Mouse (Mus musculus): ENCODE data around the gene Slc6a1.
"Not testable (repeated sequence)": the region's sequence is repeated elsewhere in the genome, so short reads cannot be mapped to it uniquely, and the experiment has no call there.

Slc6a1 gene

DNA sequence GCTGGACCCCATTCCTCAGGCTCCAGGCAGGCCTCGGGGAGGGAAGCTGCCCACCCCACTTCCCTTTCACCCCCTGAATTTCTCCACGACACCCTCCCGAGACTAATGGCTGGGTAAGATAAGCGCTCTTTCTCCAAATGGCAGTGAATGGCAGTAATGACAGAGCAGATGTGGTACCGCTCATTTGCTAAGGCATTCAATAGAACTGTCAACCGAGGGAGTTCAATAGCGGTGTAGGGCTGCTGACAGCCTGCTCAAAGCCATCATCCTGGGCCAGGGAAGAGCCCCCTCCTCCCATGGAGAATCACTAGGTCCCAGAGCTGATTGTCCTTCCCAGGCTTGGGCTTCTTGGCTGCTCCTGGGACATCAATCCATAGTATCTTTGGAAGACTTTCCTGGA, 6.7 kb downstream of the Slc6a1 start:
- no peak for DNase-seq (ENCODE audit: extremely low spot score, low spot score)

DNA sequence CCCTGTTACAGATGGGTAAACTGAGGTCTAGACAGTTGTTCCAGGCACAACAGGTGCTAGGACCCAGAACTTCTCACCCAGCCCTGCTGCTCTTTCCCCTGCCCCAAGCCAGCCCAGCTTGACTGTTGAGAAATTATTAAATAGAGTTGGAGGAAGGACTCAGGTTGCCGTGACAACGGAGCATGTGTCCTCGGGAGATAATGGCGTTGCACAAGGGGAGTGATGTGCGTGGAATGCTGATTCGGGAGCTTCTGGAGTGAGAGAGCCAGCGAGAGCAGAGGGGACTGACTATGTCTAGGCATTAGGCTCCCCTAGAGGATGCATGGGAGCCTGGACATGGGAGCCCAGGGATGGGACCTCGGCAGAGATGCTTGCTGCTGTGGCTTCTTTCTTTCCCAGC, 7.7 kb downstream of the Slc6a1 start:
- peak; percentile 62 for DNase-seq (ENCODE audit: extremely low spot score, low spot score)

DNA sequence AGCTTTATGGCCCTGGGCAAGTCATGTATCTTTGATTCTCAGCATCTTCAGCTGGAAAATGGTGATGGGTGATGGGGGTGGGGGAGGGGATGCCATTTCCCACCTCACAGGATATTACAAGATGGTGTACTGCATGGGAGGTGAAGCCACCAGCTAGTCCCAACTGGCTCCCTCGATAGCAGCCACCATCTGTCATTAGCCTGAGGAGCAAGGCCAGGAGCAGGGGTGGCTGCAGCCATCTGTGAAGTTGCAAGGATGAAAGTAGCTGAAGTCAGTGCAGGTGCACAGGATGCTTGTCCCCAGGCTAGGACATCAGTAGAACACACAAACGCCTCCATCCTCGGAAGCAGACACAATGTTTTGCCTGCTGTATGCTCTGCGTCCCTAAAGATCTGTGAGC, 8.5 kb downstream of the Slc6a1 start:
- no peak for DNase-seq (ENCODE audit: extremely low spot score, low spot score)

DNA sequence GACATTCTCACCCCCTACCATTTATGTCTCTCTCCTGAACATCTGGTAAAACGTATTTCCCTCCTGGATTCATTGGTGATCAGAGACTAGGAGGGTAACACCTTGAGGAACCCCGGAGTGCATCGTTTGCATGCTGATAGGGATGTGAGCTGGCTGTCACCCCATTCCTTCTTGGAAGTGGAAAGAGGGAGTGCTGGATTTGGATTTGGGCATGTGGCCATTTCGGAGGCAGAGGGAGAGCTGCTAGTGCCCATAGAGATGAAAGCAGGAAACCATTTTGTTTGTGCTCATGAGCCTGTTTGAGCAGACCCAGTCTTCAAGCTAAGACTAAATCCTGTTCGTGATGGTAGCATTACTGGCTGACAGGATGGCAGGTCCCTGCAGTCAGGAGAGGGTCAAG, 9.0 kb downstream of the Slc6a1 start:
- no peak for DNase-seq (ENCODE audit: extremely low spot score, low spot score)

DNA sequence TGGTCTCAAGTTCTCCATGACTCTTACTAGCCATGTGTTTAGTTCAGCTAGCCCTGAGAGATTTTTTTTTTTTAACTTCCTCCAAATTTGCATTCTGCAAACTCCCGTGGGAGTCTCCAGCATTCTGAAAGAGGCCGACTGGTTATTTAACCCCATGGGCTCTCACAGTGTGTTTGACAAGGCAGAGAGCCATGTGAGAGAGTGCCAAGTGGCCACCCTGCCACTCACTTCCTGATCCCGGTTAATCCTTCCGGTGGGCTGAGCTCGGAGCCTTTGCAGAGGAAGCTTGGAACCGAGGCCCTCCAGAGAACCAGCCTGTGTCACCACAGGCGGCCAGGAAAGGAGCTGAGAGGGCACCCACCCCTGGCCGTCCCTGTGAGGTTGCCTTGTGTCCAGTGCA, 11.1 kb downstream of the Slc6a1 start:
- DNase-seq (ENCODE audit: extremely low spot score, low spot score), result no peak

DNA sequence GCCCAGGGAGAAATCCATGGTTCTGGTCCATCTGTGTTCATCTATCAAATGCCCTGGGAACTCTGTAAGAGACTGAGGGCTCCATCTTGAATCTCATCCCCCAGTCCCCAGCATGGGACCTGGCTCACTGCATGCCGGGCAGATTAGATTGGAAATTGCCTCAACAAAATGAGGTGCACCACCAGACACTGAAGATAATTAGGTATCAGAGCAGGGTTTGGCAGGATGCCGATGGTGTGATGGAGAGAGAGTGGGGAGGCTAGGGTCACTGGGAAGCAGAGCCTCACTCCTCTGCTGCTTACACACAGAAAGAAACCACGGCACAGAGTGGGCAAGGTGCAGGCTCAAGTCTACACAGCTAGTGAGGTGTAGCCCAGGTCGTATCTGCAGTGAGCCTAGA, 12.7 kb downstream of the Slc6a1 start:
- no peak for DNase-seq (ENCODE audit: extremely low spot score, low spot score)

DNA sequence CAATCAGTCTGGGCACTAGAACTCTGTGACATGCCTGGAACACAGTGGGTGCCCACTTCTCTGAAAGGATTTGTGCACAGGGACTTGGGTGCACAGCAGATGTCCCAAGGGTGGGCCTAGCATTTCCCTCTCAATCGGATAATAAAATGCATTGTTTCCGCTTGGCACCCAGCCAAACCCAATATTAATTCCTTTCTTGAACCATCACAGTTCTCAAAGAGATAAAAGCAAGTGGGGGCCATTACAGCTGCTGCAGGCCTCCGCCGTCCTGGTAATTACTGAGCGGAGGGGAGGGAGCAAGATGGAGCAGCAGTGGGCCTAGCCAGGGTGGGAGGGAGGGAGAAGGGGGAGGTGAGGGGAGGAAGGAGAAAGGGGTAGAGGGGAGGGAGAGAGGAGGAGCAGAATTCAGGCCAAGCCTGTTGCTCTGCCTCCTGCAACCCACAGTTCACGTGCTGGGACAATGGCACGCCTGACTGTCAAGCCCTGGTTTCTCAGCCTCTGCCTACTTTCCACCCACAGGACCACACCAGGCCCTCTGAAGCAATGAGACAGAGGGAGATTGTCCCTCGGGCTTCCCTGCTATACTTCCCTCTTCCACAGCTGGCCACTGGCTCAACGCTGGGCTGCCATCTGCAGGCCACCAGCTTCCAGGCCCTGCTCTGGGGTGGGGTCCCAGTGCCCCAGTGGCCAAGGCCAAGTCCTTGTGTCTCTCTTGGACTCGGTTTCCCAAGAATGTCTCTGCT, 15.0 kb downstream of the Slc6a1 start:
- no peak for DNase-seq (ENCODE audit: extremely low spot score, low spot score)

DNA sequence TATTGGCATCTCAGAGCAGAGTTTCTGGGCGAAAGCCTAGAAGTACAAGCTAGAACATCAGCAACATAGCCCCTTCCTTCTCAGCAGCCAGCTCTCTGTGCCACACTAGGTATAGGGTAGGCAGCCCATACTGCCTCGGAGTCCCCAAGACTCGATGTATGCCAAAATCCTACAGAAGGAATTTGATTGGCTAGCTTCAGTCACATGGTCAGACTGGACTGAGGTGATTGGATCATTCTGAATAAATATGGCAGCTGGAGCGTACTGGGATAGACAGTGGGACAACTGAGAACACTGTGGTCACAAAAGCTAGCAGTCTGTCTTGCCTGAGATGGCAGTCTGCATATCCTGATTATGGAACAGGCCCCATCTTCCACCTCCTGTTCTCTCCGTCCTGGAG, 17.3 kb downstream of the Slc6a1 start:
- no peak for DNase-seq (ENCODE audit: extremely low spot score, low spot score)

DNA sequence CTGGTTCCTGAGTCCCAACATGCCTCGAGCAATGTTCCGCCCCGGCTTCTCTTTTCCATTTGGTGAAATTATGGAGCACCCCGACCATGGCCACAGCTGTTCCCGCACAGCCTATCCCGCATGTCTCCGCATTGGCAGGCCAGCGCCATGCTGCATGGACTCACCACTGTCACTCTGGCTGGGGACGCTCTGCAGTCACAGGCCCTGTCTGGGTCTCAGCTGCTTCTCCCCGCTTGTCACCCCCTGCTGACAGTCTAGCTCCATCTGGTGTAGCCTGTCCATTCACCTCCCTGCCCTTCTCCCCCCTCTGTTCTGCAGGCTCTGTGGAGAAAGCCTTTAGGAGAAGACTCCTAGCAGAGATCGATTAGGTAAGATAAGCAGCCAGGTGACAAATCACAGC, 18.3 kb downstream of the Slc6a1 start:
- no peak for DNase-seq (ENCODE audit: extremely low spot score, low spot score)

DNA sequence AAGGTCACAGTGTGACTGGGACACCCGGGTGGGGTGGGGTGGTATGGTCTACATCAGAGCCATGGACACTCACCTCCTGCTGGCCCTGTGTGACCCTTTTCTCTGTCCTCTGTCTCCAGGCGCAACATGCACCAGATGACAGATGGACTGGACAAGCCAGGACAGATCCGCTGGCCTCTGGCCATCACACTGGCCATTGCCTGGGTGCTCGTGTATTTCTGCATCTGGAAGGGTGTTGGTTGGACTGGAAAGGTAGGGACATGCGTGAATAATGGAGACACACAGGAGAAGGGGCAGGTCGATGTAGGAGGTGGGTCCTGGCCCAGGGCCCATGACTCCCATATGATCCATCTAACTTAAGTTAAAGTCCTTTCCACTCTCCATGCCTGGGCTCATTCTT, 22.2 kb downstream of the Slc6a1 start:
- DNase-seq (ENCODE audit: extremely low spot score, low spot score), result no peak

DNA sequence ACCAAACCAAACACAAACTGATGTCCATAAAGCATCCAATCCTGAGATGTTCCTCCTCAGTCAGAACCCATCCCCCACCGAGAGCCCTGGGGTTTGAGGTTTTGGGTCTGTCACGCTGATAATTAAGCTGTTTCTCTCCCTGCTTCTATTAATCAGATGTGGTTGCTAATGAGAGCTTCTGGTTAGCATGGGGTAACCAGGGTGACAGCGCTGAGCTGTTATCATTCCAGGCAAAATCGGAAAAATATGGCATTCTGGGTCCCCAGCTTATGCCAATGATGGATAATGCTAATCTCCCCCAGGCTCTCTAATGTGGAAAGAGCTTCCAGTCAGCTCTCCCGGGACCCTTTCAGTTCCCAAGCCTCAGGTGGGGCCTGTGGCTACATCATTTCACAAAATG, 38.1 kb downstream of the Slc6a1 start:
- no peak for DNase-seq (ENCODE audit: extremely low spot score, low spot score)

DNA sequence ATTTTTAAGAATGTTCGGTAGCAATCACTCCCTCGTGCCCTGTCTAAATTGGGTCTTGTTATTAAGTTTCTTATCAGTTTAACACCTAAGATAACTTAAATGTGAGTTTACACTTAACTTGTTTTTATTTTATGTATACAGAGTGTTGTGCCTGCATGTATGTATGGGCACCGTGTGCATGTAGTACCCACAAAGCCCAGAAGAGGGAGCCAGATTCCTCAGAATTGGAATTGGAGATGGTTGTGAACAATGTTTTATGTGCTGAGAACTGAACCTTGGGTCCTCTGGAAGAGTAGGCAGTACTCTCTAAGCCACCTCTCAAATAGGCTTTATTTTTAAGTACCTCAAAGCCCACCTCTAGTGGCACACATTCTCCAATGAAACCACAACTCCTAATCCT, 38.7 kb downstream of the Slc6a1 start:
- no peak for DNase-seq (ENCODE audit: extremely low spot score, low spot score)

DNA sequence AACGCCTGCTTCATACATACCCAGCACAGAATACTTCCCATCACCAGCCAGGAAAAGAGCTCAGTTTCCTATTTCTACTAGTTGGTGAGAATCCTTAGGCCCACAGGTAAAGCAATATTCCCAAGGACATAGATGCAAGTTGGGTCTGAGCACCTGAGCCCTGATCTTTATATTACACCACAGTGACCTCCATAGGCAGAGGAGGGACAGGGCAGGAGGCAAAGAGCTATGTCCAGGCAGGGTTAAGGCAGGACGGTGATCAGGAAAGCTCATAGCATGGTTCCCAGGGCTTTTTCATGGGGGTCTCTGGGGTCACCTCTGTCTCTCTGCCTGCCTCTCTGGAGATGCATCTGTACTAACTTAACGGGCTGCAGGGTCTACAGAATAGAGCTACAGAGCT, 40.5 kb downstream of the Slc6a1 start:
- no peak for DNase-seq (ENCODE audit: extremely low spot score, low spot score)

DNA sequence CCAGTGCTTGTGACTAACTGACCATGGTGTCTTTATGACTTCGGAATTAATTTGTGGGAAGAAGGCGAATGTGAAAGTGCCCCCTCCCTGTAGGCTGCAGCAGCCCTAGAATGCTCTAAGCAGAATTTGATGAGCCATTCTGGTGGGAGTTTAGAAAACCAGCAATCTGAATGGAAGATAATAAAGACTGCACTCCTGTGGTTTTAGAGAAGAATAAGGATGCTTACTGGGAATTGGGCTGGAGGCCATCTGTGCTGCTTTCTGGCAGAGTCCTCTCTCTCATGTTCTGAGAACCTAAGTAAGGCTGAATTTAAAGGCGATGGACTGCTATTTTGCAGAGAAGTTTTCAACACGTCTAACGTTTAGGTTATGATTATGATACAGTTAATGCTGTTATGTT, 42.4 kb downstream of the Slc6a1 start:
- no peak for DNase-seq (ENCODE audit: extremely low spot score, low spot score)

DNA sequence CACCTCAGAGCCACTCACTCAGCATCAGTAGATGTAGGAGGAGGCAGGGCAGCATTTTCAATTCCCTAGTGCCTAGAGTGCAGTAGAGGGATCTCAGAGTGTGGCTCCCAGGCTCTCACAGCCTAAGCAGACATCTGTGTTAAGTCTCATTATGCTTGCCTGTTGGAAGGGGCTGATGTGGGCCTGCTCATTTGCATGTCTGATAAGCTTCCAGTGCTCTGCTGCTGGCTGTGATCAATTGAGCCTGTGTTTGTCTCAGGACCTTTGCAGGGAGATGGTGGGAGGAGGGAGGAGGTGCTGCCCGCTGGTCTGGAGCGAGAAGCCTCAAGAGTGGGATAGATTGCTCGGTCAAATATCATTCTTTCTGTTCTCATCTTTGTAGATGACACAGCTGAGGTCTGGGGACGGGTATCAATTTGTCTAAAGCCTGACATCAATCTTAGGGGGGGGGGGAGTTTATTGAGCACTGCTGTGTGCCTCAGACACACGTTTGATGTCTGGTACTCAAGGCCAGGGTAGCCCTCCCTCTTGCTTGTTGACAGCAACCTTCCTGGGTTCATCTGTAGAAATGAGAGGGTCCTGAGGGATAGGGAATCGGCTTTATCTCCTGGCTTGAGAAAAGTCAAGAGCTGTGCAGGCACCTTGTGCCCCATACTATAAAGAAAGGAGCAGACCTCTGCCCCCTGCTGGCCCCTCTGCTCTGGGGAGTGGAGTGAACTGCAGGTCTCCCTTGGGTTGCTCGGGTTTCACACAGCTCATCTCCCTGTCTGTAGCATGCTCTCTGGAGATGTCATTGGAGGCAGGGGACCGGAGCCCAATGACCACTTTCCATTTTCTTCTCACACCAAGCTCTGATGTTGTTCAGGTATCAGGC, 47.4 kb downstream of the Slc6a1 start:
- DNase-seq (ENCODE audit: extremely low spot score, low spot score), result no peak

DNA sequence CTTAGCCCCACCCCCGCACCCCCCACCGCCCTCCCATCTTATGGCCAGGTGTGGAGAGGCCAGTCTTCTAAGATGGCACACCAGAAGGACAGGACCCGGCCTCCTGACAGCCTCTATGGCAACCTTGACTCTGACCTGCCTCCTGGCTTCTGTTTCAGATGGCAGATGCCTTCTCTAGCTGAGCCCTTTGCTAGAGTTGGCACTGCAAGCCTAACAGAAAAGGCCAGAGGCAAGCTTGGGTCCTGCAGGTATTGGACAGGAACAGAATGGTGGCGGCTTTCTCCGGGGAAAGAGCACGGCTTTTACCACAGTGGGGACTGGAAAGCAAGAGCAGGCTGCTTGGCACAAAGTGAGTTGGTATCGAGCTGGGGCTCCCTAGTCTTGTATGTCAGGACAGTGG, 49.5 kb downstream of the Slc6a1 start:
- no peak for DNase-seq (ENCODE audit: extremely low spot score, low spot score)

DNA sequence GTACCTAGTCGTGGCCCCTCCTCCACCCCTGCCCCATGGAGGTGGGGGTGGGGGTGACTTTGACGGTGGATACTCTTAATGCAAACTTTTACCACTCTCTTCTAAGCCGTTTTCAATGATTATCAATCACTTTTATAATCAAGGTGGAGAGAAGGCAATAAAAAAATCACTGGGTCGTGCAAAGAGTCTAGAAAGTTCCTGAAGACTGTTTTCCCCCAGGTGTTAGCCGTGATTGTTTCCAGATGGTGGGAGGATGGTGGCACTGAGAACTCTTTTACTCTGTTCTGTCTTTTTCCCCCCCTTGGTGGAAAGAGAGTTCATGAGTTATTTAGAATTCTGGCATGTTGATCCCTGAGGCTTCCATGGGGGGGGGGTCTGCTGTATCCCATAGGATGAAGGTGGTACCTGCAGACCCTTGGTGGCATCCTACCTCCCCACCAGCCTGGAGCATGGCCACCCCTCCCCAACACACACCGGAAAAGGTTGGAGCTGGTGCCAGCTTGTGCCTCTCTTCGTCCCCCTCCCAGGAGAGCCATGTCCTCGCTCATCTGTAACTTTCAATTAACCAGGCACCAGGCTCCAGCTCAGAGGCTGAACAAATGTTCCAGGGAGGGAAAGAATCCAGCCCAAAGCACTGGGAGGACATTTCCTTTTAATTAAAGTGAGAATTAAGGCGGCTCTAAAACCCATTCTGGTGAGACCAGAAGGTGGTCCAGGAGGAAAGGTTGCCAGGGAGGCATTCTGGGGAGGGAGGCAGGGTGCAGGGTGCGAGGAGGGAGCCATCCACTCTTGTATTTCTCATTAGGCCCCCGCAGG, 53.9 kb downstream of the Slc6a1 start:
- no peak for DNase-seq (ENCODE audit: extremely low spot score, low spot score)

DNA sequence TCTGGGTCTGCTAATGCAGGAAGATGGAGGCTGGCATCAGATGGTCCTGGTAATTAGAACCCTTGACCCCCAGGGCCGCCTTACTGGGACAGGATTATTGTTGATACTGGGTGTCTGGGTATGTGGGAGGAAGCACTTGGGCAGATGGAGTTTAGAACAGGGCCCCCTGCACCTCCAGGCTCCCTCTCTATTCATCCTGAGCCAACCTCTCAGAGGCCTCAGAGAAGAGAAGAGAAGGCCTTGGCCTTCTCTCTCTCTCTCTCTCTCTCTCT, 54.4 kb downstream of the Slc6a1 start:
- no peak for DNase-seq (ENCODE audit: extremely low spot score, low spot score)

DNA sequence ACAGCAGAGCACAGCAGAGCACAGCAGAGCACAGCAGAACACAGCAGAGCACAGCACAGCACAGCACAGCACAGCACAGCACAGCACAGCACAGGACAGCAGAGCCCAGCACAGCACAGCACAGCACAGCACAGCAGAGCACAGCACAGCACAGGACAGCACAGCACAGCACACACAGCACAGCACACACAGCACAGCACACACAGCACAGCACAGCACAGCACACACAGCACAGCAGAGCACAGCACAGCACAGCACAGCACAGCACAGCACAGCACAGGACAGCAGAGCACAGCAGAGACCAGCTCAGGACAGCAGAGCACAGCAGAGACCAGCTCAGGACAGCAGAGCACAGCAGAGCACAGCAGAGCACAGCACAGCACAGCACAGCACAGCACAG, 58.9 kb downstream of the Slc6a1 start:
- not testable (repeated sequence) for DNase-seq (ENCODE audit: extremely low spot score, low spot score)

DNA sequence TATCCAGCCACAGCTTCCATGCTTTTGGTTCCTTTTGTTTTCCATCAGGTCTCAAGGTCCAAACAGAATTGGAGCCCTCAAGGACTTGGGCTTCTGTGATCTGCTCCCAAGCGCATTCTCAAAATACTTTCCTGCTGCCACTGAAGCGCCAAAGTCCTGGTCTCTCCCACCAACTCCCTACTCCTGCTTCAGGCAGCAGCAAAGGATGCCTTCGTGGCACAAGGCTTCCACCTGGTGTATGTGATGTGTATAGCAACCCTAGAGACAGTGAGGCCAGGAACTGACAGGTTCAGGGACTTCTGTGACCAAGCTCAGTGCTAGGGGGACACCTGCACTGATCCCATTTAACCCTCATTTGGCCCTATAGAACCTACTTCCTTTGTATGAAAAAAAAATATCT, 61.3 kb downstream of the Slc6a1 start:
- DNase-seq (ENCODE audit: extremely low spot score, low spot score), result peak; percentile 39

DNA sequence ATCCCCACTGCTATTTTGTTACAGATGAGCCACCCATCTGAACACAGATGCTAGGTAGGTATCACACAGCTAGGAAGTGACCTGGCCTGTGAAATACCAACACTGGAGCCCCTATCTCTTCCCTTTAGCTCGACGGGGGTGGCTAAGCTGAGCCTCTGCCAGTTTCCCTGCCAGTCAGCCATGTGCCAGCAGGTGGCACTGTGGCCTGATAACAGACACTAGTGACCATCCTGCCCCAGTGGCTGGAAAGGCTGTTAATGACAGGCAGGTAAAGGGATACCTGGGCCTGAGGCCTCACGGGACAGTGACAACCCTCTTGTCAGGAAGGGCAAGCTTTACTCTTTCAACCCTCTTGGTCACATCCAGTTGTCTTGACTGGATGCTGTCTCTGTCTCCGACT, 62.7 kb downstream of the Slc6a1 start:
- DNase-seq (ENCODE audit: extremely low spot score, low spot score), result peak; percentile 54
